Mouse (Mus musculus): ENCODE results near the gene Adarb2. TPM values are rescaled to one million over a fixed set of nuclear protein-coding genes. Genes with fewer than 3 reads are reported as not detected.

Gene Adarb2
- polyA plus RNA-seq, 1 experiment from 2014 or later: 2.0 TPM

GRCm38 (mm10) chr13:8534265-8535113 is 331.8 kb downstream of the Adarb2 start:
- Histone ChIP-seq H3K36me3 (no peaks in the 10 kb centered on the region), H3K4me1 (no peaks in the 10 kb centered on the region), H3K27ac (replicated peaks) (no peak overlapping the region), H3K4me3 (no peak overlapping the region), H3K9me3 (replicated peaks) (no peaks in the 10 kb centered on the region), H3K27me3 (ENCODE audit: low read depth, poor library complexity, severe bottlenecking) (no peaks in the 10 kb centered on the region)
- WGBS: 89% methylated on average over 9 of the region's 9 CpGs
- DNase-seq (ENCODE audit: low spot score): no peak

GRCm38 (mm10) chr13:8538481-8538880 is 335.8 kb downstream of the Adarb2 start:
- DNase-seq (ENCODE audit: low spot score): no peak
- Histone ChIP-seq H3K9me3 (replicated peaks) (no peaks in the 10 kb centered on the region), H3K36me3 (no peaks in the 10 kb centered on the region), H3K4me1 (no peaks in the 10 kb centered on the region), H3K27me3 (ENCODE audit: low read depth, poor library complexity, severe bottlenecking) (no peaks in the 10 kb centered on the region), H3K27ac (replicated peaks) (no peak overlapping the region), H3K4me3 (no peak overlapping the region)
- WGBS: 91% methylated on average over 2 of the region's 2 CpGs

- H3K27me3 ChIP-seq (ENCODE audit: low read depth, poor library complexity, severe bottlenecking): no peaks in the 10 kb centered on the region
- no peak overlapping the region for H3K27ac ChIP-seq (replicated peaks)
- no peak for DNase-seq (ENCODE audit: low spot score)
- no peaks in the 10 kb centered on the region for H3K4me1 ChIP-seq
- no peak overlapping the region for H3K4me3 ChIP-seq
- no peaks in the 10 kb centered on the region for H3K9me3 ChIP-seq (replicated peaks)
- 92% methylated on average over 10 of the region's 10 CpGs for WGBS
- no peaks in the 10 kb centered on the region for H3K36me3 ChIP-seq
Measured at GRCm38 (mm10) chr13:8538896-8539295, 336.2 kb downstream of the Adarb2 start.

- no peak overlapping the region for H3K4me3 ChIP-seq
- no peaks in the 10 kb centered on the region for H3K27me3 ChIP-seq (ENCODE audit: low read depth, poor library complexity, severe bottlenecking)
- H3K27ac ChIP-seq (replicated peaks): no peak overlapping the region
- DNase-seq (ENCODE audit: low spot score): no peak
- WGBS: 84% methylated on average over 2 of the region's 2 CpGs
- no peaks in the 10 kb centered on the region for H3K4me1 ChIP-seq
- H3K36me3 ChIP-seq: no peaks in the 10 kb centered on the region
- H3K9me3 ChIP-seq (replicated peaks): no peaks in the 10 kb centered on the region
Measured at GRCm38 (mm10) chr13:8542684-8543083, 340.0 kb downstream of the Adarb2 start.

- 87% methylated on average over 2 of the region's 2 CpGs for WGBS
- no peak for DNase-seq (ENCODE audit: low spot score)
- H3K36me3 ChIP-seq: no peaks in the 10 kb centered on the region
- no peak overlapping the region for H3K27ac ChIP-seq (replicated peaks)
- H3K9me3 ChIP-seq (replicated peaks): no peaks in the 10 kb centered on the region
- H3K4me3 ChIP-seq: no peak overlapping the region
- no peaks in the 10 kb centered on the region for H3K27me3 ChIP-seq (ENCODE audit: low read depth, poor library complexity, severe bottlenecking)
- H3K4me1 ChIP-seq: no peaks in the 10 kb centered on the region
Measured at GRCm38 (mm10) chr13:8552242-8552641, 349.6 kb downstream of the Adarb2 start.

- Histone ChIP-seq H3K36me3 (no peaks in the 10 kb centered on the region), H3K27me3 (ENCODE audit: low read depth, poor library complexity, severe bottlenecking) (no peaks in the 10 kb centered on the region), H3K4me1 (no peaks in the 10 kb centered on the region), H3K9me3 (replicated peaks) (no peaks in the 10 kb centered on the region), H3K27ac (replicated peaks) (no peak overlapping the region), H3K4me3 (no peak overlapping the region)
- WGBS: 86% methylated on average over 4 of the region's 4 CpGs
- DNase-seq (ENCODE audit: low spot score): no peak
Measured at GRCm38 (mm10) chr13:8557784-8558183, 355.1 kb downstream of the Adarb2 start.

GRCm38 (mm10) chr13:8560485-8560884 is 357.8 kb downstream of the Adarb2 start:
- Histone ChIP-seq H3K27ac (replicated peaks) (no peak overlapping the region), H3K36me3 (no peaks in the 10 kb centered on the region)
- no peak for DNase-seq (ENCODE audit: low spot score)

GRCm38 (mm10) chr13:8563161-8563560 is 360.5 kb downstream of the Adarb2 start:
- Histone ChIP-seq H3K9me3 (replicated peaks) (no peaks in the 10 kb centered on the region), H3K4me1 (no peaks in the 10 kb centered on the region), H3K27ac (replicated peaks) (no peak overlapping the region), H3K4me3 (no peak overlapping the region), H3K27me3 (ENCODE audit: low read depth, poor library complexity, severe bottlenecking) (no peaks in the 10 kb centered on the region), H3K36me3 (no peaks in the 10 kb centered on the region)
- DNase-seq (ENCODE audit: low spot score): no peak
- WGBS: 85% methylated on average over 7 of the region's 7 CpGs

More at GRCm38 (mm10) chr13:8560485-8560884, 357.8 kb downstream of the Adarb2 start:
- Histone ChIP-seq H3K27me3 (ENCODE audit: low read depth, poor library complexity, severe bottlenecking) (no peaks in the 10 kb centered on the region), H3K9me3 (replicated peaks) (no peaks in the 10 kb centered on the region), H3K4me3 (no peak overlapping the region), H3K4me1 (no peaks in the 10 kb centered on the region)

- H3K27me3 ChIP-seq (ENCODE audit: low read depth, poor library complexity, severe bottlenecking): no peaks in the 10 kb centered on the region
- H3K36me3 ChIP-seq: no peaks in the 10 kb centered on the region
- H3K4me3 ChIP-seq: no peak overlapping the region
- no peak overlapping the region for H3K27ac ChIP-seq (replicated peaks)
- no peaks in the 10 kb centered on the region for H3K4me1 ChIP-seq
- no peaks in the 10 kb centered on the region for H3K9me3 ChIP-seq (replicated peaks)
- WGBS: 83% methylated on average over 15 of the region's 15 CpGs
- DNase-seq (ENCODE audit: low spot score): no peak
Measured at GRCm38 (mm10) chr13:8567111-8568026, 364.7 kb downstream of the Adarb2 start.

- Histone ChIP-seq H3K4me1 (no peaks in the 10 kb centered on the region), H3K36me3 (no peaks in the 10 kb centered on the region), H3K27me3 (ENCODE audit: low read depth, poor library complexity, severe bottlenecking) (no peaks in the 10 kb centered on the region), H3K9me3 (replicated peaks) (no peaks in the 10 kb centered on the region), H3K4me3 (no peak overlapping the region), H3K27ac (replicated peaks) (no peak overlapping the region)
- 95% methylated on average over 13 of the region's 13 CpGs for WGBS
- DNase-seq (ENCODE audit: low spot score): no peak
Measured at GRCm38 (mm10) chr13:8570269-8570668, 367.6 kb downstream of the Adarb2 start.

GRCm38 (mm10) chr13:8573908-8574307 is 371.2 kb downstream of the Adarb2 start:
- DNase-seq (ENCODE audit: low spot score): no peak
- Histone ChIP-seq H3K4me3 (no peak overlapping the region), H3K36me3 (no peaks in the 10 kb centered on the region), H3K27me3 (ENCODE audit: low read depth, poor library complexity, severe bottlenecking) (no peaks in the 10 kb centered on the region), H3K9me3 (replicated peaks) (peaks cover 5% of the 10 kb centered on the region; the same call in 1 of the 2 replicates), H3K4me1 (no peaks in the 10 kb centered on the region), H3K27ac (replicated peaks) (no peak overlapping the region)
- 91% methylated on average over 12 of the region's 12 CpGs for WGBS

- Histone ChIP-seq H3K27me3 (ENCODE audit: low read depth, poor library complexity, severe bottlenecking) (no peaks in the 10 kb centered on the region), H3K4me1 (no peaks in the 10 kb centered on the region), H3K4me3 (no peak overlapping the region), H3K9me3 (replicated peaks) (no peaks in the 10 kb centered on the region), H3K36me3 (no peaks in the 10 kb centered on the region), H3K27ac (replicated peaks) (no peak overlapping the region)
- 83% methylated on average over 8 of the region's 8 CpGs for WGBS
- DNase-seq (ENCODE audit: low spot score): no peak
Measured at GRCm38 (mm10) chr13:8584257-8585005, 381.8 kb downstream of the Adarb2 start.

Measured in midbrain, embryonic 10.5 days (tissue).